Mouse (Mus musculus) thymus, postnatal 4 days (tissue): ENCODE measurements around the gene Atp8a2.
"Not testable (repeated sequence)": the region's sequence is repeated elsewhere in the genome, so short reads cannot be mapped to it uniquely, and the experiment has no call there.

ENCODE experiments used
- DNase-seq: peaks from one replicate; pipeline ENCODE4 v3.0.0; 2021

The Atp8a2 gene

GRCm38 (mm10) chr14:59838446-59839259 lies 358.3 kb downstream of the Atp8a2 start:
- DNase-seq: not testable (repeated sequence)

- DNase-seq: not testable (repeated sequence)
Measured at GRCm38 (mm10) chr14:59837691-59838241, 359.2 kb downstream of the Atp8a2 start.

GRCm38 (mm10) chr14:59836876-59837543 lies 360.0 kb downstream of the Atp8a2 start:
- no peak for DNase-seq

- DNase-seq: no peak
Measured at GRCm38 (mm10) chr14:59829580-59829979, 367.4 kb downstream of the Atp8a2 start.

GRCm38 (mm10) chr14:59827409-59827808 lies 369.6 kb downstream of the Atp8a2 start:
- DNase-seq: no peak

GRCm38 (mm10) chr14:59820115-59820419 lies 376.9 kb downstream of the Atp8a2 start:
- DNase-seq: no peak

- DNase-seq: no peak
Measured at GRCm38 (mm10) chr14:59819215-59820114, 377.5 kb downstream of the Atp8a2 start.

GRCm38 (mm10) chr14:59810316-59810715 lies 386.7 kb downstream of the Atp8a2 start:
- not testable (repeated sequence) for DNase-seq

- DNase-seq: no peak
Measured at GRCm38 (mm10) chr14:59809790-59810189, 387.2 kb downstream of the Atp8a2 start.

GRCm38 (mm10) chr14:59807528-59808300 lies 389.3 kb downstream of the Atp8a2 start:
- no peak for DNase-seq

GRCm38 (mm10) chr14:59806910-59807309 lies 390.1 kb downstream of the Atp8a2 start:
- no peak for DNase-seq

GRCm38 (mm10) chr14:59806159-59806558 lies 390.8 kb downstream of the Atp8a2 start:
- DNase-seq: no peak

GRCm38 (mm10) chr14:59805683-59806082 lies 391.3 kb downstream of the Atp8a2 start:
- no peak for DNase-seq

- no peak for DNase-seq
Measured at GRCm38 (mm10) chr14:59801961-59802599, 394.9 kb downstream of the Atp8a2 start.

GRCm38 (mm10) chr14:59799511-59799910 lies 397.5 kb downstream of the Atp8a2 start:
- no peak for DNase-seq

GRCm38 (mm10) chr14:59793841-59794240 lies 403.1 kb downstream of the Atp8a2 start:
- no peak for DNase-seq

- no peak for DNase-seq
Measured at GRCm38 (mm10) chr14:59783348-59784341, 413.3 kb downstream of the Atp8a2 start.

- no peak for DNase-seq
Measured at GRCm38 (mm10) chr14:59780391-59780790, 416.6 kb downstream of the Atp8a2 start.

GRCm38 (mm10) chr14:59762227-59762626 lies 434.8 kb downstream of the Atp8a2 start:
- DNase-seq: no peak

GRCm38 (mm10) chr14:59759900-59760493 lies 437.0 kb downstream of the Atp8a2 start:
- no peak for DNase-seq
